Mouse (Mus musculus) heart, postnatal 36 days (tissue): Measurements from ENCODE around the gene Rab6a. TPM values are rescaled to one million over a fixed set of nuclear protein-coding genes. Genes with fewer than 3 reads are reported as not detected.
"Not testable (repeated sequence)": the region's sequence is repeated elsewhere in the genome, so short reads cannot be mapped to it uniquely, and the experiment has no call there.

ENCODE experiments used
- DNase-seq, 2 experiments: peaks; one replicate each; pipeline ENCODE4 v3.0.0; 2021 to 2022
- intact Hi-C: fragments of 180-260 bp; cut with DNase I; formaldehyde crosslinking; loops from one replicate; pipeline ENCODE4 v1.15.1; 2025
- total RNA-seq, 2 experiments: library from RNA; stranded (reverse); gene quantifications; 2 replicates each; pipeline ENCODE4 v1.2.3; 2021

Rab6a gene
- 10 to 100 TPM; 65.6 to 68.0 TPM for total RNA-seq

DNA sequence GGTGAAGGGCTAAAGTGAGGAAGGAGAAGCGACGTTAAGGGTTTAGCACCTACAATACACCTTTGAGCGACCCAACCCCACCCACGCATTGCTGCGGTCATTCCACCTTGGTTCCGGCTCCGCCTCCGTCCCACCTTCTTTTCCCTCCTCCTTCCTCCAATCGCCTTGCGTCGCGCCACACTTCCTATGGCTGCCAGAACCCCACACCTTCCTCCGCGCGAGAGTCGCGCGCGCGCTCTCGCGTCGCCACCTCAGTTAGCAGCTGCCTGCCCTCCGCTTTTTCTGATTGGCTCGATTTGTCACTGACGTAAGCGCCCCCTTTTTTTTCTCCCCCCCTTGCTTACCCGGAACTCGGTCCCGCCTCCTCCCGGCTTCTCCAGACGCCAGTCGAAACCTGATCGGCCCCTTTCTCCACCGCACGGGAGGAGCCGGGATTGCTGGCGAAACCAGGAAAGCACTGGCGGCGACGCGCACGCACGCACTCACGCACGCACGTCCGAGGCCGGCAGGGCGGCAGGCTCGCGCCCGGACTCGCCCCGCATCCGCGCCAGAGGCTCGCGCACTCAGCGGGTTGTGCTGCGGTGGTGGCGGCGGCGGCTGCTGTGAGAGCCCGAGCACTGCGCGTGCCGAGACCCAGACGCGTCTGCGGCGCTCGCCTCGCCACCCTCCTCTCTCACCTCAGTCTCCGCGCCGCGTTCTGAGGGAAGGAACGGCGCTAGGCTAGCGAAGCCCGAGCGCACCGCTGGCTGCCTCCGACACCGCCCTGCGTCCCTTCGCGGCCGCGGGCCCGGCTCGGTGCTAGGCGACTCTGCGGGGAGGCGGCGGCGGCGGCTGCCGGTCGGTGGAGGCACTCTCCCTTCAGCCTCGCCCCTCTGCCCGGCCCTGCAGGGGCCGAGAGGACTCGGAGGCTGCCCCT, at the start of gene Rab6a:
TSS of gene Rab6a (plus strand) at position 197 of the 916 bp plus-strand sequence.
- peak; percentile 93 to 95 for DNase-seq
- intact Hi-C loops = loop anchor here (1.0 kb wide), 1 partner anchor 16 kb away; no protein-coding TSS in a partner anchor

DNA sequence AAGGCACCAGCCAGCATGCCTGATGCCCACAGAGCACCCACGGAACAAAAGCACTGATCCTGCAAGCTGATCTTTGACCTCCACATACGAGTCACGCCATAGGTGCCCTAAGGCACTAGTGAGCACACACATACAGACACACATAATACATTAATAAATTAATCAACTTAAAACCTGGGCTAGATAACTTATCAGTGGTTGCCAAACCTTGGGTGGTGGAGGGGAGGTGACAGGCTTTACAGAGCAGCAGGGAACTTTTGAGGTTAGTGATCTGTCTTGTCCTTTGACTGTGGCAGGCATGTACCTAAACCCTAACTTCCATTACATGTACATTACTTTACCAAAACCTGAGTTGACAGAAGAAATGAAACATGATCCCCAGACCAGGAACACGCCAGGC, 47.9 kb upstream of the Rab6a start:
- intact Hi-C loops = no loop called here
- DNase-seq = no peak

DNA sequence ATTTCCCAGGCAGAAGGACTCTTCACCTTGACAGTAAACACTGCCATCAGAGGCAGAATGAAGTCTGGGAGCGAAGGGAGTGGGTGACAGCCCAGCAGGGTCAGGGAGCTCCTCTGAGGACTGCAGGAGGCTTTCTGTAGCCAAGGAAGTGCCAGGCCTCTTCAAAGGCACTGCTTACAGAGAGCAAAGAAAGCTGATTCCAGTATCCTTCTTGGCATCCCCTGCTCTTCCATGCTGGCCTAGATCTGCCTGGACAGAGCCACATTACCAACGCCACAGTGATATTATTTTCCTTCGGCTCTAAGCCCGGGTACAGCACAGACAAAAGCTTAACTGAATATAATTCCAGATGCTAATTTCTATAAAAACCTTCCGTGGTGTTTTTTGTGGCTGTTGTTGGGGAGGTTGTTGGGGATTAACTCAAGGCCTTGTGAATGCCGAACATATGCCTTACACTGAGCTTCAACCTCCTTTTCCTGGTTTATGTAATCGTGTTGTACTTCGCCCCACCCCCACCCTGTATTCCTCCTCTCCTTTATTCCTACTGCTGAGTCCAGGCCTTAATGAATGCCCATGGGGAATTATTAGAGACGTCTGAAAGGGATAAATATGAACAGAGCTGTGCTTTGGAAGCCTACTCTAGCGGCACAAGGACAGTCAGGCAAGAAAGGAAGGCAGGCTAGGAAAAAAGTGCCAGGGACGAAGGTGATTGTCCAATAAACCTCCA, 45.2 kb upstream of the Rab6a start:
- intact Hi-C loops = no loop called here

DNA sequence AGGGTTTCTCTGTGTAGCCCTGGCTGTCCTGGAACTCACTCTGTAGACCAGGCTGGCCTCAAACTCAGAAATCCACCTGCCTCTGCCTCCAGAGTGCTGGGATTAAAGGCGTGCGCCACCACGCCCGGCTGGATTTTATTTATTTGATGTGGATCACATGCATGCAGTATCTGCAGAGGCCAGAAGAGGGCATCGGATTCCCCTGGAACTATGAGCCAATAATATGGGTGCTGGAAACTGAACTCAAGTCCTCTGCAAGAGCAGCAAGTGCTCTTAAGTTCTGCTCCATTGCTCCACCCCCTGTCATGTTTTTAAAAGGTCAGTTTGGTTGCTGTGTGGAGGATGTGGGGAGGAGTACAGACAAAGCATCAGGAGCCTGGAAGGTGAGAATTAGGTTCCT, 40.0 kb upstream of the Rab6a start:
- intact Hi-C loops, DNase-seq: not testable (repeated sequence)

More for the DNA sequence above, 45.2 kb upstream of the Rab6a start:
- no peak for DNase-seq

DNA sequence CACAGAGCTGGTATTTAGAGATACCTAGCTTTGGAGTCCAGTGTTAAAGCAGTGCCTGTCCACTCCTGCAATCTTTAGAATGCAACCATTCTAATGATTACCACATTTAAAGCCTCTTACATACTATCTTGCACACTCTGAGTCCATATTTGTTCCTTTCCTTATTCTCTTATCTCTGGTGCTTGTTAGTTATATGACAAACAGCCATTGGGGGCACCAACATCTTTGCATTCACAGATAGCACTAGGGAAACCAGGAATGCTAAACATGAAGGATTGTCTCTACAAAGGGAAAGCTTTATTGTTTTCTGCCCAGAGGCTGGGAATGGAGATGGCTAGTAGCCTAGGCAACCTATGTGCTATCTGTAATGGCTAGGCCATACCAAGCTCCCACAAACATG, 37.3 kb upstream of the Rab6a start:
- no peak for DNase-seq
- intact Hi-C loops = no loop called here

DNA sequence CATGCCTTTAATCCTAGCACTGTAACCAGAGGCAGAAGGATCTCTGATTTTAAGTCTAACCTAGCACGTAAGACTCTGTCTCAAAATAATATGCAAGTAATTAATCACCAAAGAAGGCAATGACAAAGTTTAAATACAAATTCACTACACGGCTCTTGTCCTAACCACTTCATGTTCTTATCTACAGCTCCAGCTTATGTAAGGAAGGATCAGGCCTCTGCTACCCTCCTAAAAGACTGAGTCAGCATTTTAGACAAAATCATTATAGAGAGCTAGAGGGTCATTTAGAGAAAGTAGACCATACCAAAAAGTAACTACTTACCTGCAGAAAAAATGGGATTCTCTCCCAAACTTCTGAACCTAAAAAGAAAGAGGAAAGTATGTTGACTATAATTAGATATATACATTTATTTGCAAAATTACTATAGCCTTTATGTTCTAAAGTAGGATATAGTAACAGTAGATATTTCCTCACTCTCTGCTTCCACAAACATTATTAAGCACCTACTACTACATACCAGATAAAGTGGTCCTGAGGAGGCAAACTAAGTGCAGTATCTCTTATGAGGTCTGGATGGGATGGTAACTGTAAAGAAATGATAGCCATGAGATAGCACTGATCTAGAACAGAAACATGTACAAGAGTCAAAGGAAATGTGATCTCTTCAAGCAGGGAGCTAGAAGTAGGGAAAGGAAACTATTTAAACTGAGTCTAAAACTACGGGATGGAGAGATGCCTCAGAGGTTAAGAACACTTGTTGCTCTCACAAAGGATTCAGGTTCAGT, 36.1 kb upstream of the Rab6a start:
- no peak for DNase-seq
- intact Hi-C loops = no loop called here

DNA sequence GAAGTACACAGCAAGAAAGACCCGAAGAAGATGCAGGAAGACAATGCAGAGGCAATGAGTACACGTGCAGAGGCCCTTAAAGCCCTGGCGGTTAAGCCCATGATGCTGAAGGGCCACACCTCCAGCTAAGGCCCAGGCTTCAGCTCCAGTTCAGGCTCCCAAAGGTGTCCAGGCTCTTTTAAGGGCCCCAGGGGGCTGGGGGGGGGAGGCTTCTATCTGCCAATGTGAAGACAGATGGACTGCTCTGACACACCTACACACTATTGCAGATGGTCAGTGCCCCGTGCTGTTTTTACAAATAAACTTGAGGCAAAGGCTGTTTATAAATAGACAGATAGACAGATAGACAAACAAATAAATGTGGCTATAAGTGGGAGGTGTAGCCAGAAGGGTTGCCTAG, 35.1 kb upstream of the Rab6a start:
- intact Hi-C loops = no loop called here
- no peak for DNase-seq

DNA sequence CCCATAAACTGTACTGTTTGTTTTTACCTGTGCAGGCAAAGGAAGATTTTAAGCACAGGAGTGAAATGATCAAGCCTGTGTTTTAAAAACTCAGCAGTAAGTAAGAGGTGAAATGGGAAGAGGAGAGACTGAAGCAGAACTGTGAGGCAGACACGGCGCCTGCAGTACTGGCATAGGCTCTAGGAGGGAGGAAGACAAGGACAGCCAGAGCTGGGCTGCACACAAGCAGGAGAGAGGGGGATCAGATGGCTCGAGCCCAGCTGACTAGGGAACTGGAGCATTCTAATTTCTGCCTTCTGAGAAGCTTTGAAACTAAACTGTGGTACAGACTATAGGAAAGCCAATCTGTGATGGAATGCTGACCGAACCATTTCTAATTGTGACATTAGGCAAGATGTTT, 34.5 kb upstream of the Rab6a start:
- intact Hi-C loops = no loop called here
- no peak for DNase-seq

DNA sequence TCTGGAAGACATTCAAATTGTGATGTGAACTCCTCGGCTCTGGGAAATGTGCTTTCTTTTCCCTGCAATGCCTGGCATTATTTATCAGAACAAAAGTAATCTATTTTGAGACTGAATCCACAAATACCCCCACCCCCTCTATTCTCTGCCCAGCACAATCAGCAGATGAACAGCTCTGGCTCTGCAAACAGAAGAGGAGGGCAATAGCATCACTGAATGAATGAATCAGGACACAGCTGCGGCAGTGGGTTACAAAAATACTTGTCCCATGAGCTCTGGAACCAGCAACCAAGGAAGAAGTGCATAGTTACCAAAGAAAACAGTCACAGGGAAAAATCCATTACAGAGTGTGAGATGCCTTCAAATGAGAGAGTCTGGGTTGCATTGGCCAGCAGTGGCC, 28.4 kb upstream of the Rab6a start:
- intact Hi-C loops = no loop called here
- no peak for DNase-seq

DNA sequence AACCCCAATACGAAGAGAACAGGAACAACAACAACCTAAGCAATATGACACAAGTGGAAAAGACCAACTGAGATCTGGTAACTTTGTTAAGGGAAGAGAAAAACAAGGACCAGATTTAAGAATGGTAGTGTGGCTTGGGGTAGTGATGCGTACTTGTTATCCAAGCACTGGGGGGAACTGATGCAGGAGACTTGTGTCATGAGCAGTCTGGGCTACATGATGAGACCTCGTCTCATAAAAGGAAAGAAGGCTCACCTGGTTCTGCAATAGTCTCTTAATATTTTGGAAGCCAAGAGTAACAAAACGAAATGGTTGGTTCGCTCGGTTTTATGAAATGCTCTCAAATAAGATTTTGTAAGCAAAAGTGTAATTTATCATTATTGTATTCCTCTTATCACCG, 25.0 kb upstream of the Rab6a start:
- intact Hi-C loops = loop anchor here (5.0 kb wide), 1 partner anchor 45 kb away; the partner anchor contains the start of gene Coa4
- no peak for DNase-seq

DNA sequence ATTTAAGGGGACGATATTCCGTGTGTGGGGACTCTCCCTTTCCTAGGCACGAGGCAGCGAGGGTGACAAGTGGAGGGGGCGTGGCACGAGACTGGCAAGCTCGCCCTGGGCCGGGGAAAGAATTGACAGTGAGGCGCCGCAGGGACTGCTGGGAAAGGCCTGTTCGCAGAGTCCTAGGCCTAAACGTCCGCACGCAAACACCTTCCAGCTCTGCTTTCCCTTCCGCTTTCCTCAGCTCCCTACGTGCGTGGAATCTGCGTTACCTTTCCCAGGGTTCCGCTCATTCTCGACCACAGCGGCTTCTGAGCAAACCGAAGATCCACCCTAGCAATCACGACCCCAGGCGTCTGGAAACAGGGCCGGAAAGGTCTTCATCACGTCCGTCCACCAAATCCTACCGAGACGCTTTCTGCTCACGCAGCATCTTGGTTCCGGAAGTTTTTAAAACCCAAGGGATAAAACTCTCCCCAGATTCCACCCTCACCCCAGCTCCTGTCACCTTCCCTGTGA, 24.4 kb upstream of the Rab6a start:
- DNase-seq = peak; percentile 91 to 93
- intact Hi-C loops = loop anchor here (5.0 kb wide), 1 partner anchor 45 kb away; the partner anchor contains the start of gene Coa4

DNA sequence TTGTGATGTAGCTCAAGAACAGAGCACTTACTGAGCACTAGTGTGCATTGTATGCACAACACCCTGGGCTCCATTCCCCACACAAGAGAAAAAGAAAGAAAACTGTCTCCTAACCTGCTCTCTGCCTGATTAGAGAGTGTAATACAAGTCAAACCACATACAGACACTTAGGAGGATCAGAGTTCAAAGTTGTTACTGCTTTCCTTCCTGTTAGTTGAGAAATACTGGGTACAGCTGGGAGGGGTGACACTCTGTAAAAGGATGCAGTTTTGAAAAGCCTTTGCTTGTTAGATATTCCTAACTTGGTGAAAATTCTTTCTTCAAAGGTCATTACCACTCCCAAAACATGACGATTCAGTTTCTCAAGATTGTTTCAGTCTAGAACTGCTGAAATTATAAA, 17.4 kb upstream of the Rab6a start:
- intact Hi-C loops = no loop called here
- no peak for DNase-seq

DNA sequence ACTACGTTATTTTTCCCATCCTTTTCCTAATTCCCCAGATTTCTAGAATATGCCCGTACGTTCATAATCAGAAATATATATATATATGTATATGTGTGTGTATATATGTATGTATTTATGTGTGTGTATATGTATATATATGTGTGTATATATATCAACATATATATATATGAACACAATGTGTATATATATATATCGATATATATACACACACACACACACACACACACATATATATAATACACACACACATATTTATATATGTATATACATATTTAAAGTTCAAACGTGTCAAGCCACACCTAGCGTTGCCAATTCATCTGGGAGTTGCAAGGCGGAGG, 16.7 kb upstream of the Rab6a start:
- DNase-seq = no peak
- intact Hi-C loops = no loop called here

DNA sequence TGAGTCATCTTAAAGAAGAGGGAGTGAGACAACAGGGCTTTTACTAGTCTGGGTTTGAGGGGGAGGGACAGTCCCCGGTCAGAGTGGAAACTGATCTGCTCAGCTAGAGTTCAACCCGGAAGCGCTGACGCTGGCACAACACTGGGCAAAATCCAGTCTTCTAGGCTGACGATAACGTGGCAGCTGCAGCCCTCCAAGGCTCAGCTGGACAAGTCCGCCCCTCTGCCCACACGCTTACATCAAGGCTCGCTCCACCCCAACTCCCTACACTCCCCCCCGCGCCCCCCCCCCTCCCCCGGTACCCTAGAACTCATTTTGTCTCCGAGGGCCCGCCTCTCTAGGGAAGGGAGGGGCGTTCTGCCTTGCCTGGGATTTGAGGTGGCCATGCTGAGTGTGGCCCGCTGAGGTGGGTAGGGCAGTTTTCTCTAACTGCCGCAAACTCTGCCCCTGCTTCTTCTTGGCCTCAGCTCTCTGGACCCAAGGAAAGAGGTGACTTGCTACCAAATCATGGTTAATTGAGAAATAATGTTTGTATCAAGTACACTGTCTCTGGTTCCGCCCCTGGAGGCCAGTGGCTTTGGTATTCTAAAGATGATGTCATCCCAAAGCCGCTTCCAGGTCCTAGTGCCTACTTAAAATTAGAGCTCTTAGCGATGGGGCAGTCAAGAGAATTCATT, 16.2 kb upstream of the Rab6a start:
- intact Hi-C loops = loop anchor here (1.0 kb wide), 1 partner anchor 16 kb away; the partner anchor contains the start of gene Rab6a
- DNase-seq = peak; percentile 77 to 87

DNA sequence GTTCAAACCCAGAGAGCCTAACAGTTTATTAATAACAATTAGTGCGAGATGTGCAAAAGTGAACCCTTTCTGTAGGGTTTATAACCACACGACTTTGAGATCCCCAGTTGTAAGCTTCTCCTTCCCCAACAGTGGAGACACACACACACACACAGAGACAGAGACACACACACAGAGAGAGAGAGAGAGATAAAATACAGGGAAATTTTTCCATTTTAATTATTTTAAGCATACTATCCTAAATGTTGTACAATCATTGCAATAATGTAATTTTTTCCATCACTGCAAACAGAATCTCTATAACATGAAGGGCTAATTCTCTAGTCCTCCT, 15.7 kb upstream of the Rab6a start:
- DNase-seq = no peak
- intact Hi-C loops = loop anchor here (1.0 kb wide), 1 partner anchor 16 kb away; the partner anchor contains the start of gene Rab6a

DNA sequence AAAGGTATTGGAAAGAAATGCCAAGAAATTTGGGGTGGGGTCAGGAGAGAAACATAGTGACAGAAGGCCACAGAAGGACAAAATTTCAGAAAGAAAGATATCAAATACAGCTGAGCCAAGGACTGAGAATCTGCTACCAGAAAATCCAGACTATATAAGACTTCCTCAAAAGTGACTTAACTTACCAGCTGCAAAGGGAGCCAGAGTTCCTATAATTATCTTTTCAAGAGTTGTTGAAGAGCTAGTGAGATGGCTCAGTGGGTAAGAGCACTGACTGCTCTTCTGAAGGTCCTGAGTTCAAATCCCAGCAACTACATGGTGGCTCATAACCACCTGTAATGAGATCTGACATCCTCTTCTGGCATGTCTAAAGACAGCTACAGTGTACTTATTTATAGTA, 13.9 kb upstream of the Rab6a start:
- no peak for DNase-seq
- intact Hi-C loops = no loop called here

DNA sequence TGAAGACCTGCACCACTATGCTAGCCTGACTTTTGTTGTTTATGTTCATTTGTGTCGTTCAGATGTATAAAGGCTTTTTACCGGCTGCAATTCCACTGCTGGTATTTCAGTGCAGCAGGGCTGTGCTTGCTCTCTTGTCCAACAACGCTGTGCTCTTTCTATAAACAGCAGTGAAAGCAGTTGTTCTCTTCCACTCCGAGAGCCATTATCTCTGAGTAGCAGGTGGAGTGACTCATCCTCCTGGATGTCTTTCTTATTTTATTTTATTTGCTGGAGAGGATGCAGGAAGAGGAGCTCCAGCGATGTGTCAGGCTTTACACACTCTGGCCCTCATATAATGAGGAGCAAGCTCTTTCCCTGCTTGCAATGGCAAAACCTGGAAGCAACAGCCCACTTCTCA, 7.0 kb upstream of the Rab6a start:
- intact Hi-C loops = no loop called here
- DNase-seq = no peak

DNA sequence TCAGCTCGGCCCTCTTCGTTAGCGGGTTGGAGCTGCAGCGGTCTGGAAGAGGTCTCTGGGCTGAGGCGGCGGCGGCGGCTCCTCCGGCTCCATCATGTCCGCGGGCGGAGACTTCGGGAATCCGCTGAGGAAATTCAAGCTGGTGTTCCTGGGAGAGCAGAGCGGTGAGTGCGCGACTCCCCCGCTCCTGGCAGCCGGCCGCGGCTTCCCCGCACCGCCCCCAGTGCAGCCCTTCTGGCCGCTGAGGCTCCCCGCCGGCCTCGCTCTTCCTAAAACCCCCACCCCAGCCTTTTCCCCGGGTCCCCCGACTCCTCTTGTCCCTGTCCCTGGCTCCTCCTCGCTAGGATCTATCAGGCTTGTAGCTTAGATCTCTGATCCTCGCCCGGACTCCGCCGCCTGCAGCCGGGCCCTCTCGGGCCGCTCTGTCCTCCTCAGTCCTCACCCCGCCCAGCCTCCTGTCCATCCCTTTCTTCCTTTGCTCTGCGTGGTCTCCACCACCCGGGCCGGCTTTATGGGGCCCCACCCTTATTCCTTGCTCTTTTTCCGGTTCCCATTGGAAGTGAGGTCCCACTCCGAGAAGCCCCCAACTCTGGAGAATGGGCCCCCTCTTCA, 1.0 kb downstream of the Rab6a start, which contains the start of gene Mrpl48:
TSS of gene Mrpl48 (minus strand) at position 172 of the 612 bp plus-strand sequence.
- peak in 1 of 2 experiments; percentile 64 for DNase-seq
- intact Hi-C loops = no loop called here

DNA sequence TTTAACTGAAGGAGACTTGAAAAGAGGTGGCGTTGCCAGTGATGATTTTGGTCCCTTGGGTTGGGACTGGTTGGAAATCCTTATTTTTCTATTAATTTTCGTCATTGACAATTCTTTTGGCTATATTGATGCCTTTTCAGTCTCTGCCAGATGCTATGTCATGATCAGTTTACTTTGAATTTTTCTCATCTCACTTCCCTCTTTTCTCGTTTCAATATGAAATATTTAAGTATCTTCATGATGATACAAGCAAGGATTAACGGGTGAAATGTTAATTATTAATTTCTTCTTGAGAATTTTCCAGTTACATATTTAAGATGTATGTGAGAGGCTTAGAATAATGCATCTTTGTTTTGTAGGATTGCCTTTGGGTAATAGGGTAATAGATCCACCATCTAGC, 1.7 kb downstream of the Rab6a start:
- intact Hi-C loops = no loop called here

More for the DNA sequence above, 1.7 kb downstream of the Rab6a start:
- DNase-seq = no peak
